Mouse (Mus musculus) WW6 (cell line): ENCODE results near the gene Lbp.

Experiments
- DNase-seq: peaks from one replicate; pipeline ENCODE4 v3.0.0-alpha.2; 2013; ENCODE audit warnings: low read depth, low spot score

Gene Lbp

GRCm38 (mm10) chr2:158360873-158361677, 54.8 kb downstream of the Lbp start:
- no peak for DNase-seq

GRCm38 (mm10) chr2:158361678-158362320, 55.5 kb downstream of the Lbp start:
- no peak for DNase-seq

- no peak for DNase-seq
Measured at GRCm38 (mm10) chr2:158364175-158364574, 57.9 kb downstream of the Lbp start.

GRCm38 (mm10) chr2:158365099-158365850, 59.0 kb downstream of the Lbp start:
- DNase-seq: no peak

- no peak for DNase-seq
Measured at GRCm38 (mm10) chr2:158367654-158368053, 61.4 kb downstream of the Lbp start.

- DNase-seq: no peak
Measured at GRCm38 (mm10) chr2:158368313-158368712, 62.0 kb downstream of the Lbp start.

- DNase-seq: no peak
Measured at GRCm38 (mm10) chr2:158369474-158370172, 63.3 kb downstream of the Lbp start.

- no peak for DNase-seq
Measured at GRCm38 (mm10) chr2:158370173-158370550, 63.9 kb downstream of the Lbp start.

GRCm38 (mm10) chr2:158373061-158373460, 66.8 kb downstream of the Lbp start:
- DNase-seq: no peak

GRCm38 (mm10) chr2:158373516-158373915, 67.2 kb downstream of the Lbp start:
- DNase-seq: no peak

- no peak for DNase-seq
Measured at GRCm38 (mm10) chr2:158375443-158376122, 69.3 kb downstream of the Lbp start, which contains the start of gene Snhg11. Gene Snhg11, plus strand, starts transcription at chr2:158375638.

GRCm38 (mm10) chr2:158376123-158376687, 69.9 kb downstream of the Lbp start:
- no peak for DNase-seq

GRCm38 (mm10) chr2:158376798-158377197, 70.5 kb downstream of the Lbp start:
- DNase-seq: no peak

- DNase-seq: no peak
Measured at GRCm38 (mm10) chr2:158377811-158378210, 71.5 kb downstream of the Lbp start.

- no peak for DNase-seq
Measured at GRCm38 (mm10) chr2:158379354-158380078, 73.2 kb downstream of the Lbp start.
